Mouse (Mus musculus) macrophage (primary cell): ENCODE results near the gene Gm37240. TPM values are rescaled to one million over a fixed set of nuclear protein-coding genes. Genes with fewer than 3 reads are reported as not detected.

Experiments
- H3K27ac ChIP-seq: fragments of 350-480 bp; formaldehyde crosslinking; 2 replicates; pipeline ENCODE4 v1.9.0; 2021
- H3K36me3 ChIP-seq: fragments of 350-480 bp; formaldehyde crosslinking; 2 replicates; pipeline ENCODE4 v1.9.0; 2021; ENCODE audit errors: inconsistent target
- H3K4me3 ChIP-seq: fragments of 350-480 bp; formaldehyde crosslinking; 2 replicates; pipeline ENCODE4 v1.9.0; 2021; ENCODE audit errors: inconsistent target
- H3K79me2 ChIP-seq: fragments of 350-480 bp; formaldehyde crosslinking; 2 replicates; pipeline ENCODE4 v1.9.0; 2021; ENCODE audit errors: inconsistent target
- WGBS: methylation state at CpG from one replicate; pipeline ENCODE4 v1.1.7; 2026; ENCODE audit warnings: inconsistent platforms; ENCODE audit not compliant: missing documents; 5-methylcytosine and 5-hydroxymethylcytosine counted together
- polyA plus RNA-seq: library from polyadenylated mRNA; stranded (reverse); fragments of 250-400 nt; gene quantifications from 3 replicates; pipeline ENCODE4 v1.2.4, GENCODE M21; 2018; ENCODE audit warnings: inconsistent platforms

Gm37240 gene
- polyA plus RNA-seq, 1 experiment from 2014 or later = not detected

DNA sequence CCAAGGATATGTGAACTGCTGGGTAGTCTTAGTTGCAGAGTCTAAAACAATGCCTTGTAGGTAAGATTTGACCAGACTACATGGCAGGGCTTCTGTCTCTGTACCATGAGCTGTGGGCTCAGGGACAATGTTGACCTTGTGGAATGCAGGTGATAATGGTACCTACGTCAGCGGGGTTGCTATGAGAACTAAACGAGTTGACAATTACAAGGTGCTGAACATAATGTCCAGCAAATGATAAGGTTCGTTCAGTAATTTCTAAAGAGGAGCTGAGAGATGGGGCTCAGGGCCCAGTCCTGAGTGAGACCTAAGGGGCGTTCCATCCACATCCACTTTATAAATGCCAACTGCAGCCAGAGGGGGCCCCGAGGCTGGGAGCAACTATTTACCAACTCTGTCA, 495.6 kb downstream of the Gm37240 start:
- 94% methylated on average over 6 of the region's 6 CpGs for WGBS

DNA sequence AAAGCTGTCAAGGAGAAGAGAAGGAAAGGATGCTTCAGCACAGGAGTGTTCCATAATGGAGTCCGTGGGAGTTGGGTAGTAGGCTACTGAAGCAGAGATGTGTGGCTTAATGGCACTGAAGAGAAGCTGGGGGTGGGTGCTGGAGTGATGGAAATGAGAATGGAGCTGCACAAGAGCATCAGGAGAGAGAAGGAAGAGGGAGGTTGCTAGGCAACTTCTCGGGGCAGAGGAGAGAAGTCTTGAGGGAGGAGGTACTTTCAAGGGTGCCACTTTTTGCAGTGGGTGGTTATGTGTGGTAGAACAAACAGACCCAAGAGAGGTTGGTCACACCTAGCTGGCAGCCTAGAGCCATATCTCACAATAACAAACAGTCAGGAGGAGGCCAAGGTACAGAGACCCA, 496.2 kb downstream of the Gm37240 start:
- 94% methylated on average over 2 of the region's 2 CpGs for WGBS
- H3K27ac ChIP-seq = no peak overlapping the region
- no peak overlapping the region for H3K4me3 ChIP-seq
- H3K79me2 ChIP-seq = no peaks in the 10 kb centered on the region
- H3K36me3 ChIP-seq = no peaks in the 10 kb centered on the region

More for the DNA sequence above, 495.6 kb downstream of the Gm37240 start:
- Histone ChIP-seq H3K4me3 (no peak overlapping the region), H3K36me3 (no peaks in the 10 kb centered on the region), H3K27ac (no peak overlapping the region), H3K79me2 (no peaks in the 10 kb centered on the region)

DNA sequence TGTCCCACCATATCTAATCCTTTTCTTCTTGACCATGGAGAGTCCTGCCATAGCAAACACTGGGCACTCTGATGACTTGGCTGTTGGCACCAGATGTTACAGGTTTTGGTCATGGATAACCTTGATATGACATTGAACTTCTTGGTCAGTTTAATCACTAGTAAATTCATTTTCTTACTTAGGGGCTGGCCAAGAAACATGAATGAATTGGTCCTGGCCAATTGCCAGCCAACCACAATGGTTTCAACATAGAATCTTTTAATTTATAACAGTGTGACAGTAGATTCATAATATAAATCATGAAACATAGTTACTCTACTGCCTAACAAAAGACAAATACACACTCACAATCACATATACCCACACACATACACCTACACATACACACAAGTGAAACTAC, 501.9 kb downstream of the Gm37240 start:
- H3K36me3 ChIP-seq = no peaks in the 10 kb centered on the region
- H3K27ac ChIP-seq = no peak overlapping the region
- H3K4me3 ChIP-seq = no peak overlapping the region
- H3K79me2 ChIP-seq = no peaks in the 10 kb centered on the region

DNA sequence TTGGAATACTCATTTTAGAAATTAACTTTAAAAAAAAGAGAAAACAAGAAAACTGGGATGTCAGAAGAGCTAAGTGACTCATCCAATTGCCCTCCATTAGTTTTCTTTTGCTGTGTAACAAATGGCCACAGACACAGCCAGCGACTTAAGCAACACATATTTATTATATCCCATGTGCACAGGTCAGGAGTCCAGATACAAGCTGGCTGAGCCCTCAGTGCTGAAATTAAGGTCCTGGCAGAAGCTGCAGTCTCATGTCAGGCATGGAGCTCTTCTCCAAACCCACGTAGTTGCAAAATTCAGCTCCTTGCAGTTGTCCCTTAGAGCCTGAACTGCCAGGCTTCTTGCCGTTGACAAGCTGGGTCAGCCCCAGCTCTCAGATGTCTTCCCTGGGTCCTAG, 504.0 kb downstream of the Gm37240 start:
- WGBS = 90% methylated on average over 3 of the region's 3 CpGs
- Histone ChIP-seq H3K79me2 (no peaks in the 10 kb centered on the region), H3K27ac (no peak overlapping the region), H3K36me3 (no peaks in the 10 kb centered on the region), H3K4me3 (no peak overlapping the region)

DNA sequence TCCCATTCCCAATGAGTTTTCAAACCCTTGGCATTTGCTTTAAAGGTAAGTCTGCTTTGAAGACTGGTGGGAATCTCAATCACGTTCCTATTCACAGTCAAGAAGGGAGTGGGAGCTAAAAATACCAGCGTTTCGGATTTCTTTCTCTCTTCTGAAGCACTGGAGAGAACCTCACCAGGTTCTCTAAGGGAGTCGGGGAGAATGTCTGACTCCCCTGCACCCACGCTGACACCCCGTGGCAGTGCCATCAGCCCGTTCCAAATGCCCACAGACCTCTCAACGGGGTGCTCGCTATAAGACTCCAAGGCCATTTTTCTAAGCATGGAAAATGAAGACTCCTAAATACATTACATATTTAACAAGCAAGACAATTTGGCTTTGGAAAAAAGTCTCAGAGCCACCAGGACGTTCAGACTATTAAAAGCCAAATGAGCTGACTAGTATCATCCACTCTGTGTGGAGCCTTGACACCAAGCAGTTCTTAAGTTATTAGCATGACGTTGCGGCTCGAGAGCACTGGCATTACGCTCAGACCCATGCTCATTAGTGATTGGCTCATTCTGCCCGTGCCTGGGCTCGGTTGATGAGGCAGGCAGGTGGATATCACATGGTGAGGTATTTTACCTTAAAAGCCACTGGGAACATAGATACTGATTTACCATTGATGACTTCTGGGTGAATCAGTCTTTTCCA, 508.5 kb downstream of the Gm37240 start:
- H3K36me3 ChIP-seq = no peaks in the 10 kb centered on the region
- no peak overlapping the region for H3K4me3 ChIP-seq
- no peaks in the 10 kb centered on the region for H3K79me2 ChIP-seq
- no peak overlapping the region for H3K27ac ChIP-seq
- 86% methylated on average over 16 of the region's 16 CpGs for WGBS

DNA sequence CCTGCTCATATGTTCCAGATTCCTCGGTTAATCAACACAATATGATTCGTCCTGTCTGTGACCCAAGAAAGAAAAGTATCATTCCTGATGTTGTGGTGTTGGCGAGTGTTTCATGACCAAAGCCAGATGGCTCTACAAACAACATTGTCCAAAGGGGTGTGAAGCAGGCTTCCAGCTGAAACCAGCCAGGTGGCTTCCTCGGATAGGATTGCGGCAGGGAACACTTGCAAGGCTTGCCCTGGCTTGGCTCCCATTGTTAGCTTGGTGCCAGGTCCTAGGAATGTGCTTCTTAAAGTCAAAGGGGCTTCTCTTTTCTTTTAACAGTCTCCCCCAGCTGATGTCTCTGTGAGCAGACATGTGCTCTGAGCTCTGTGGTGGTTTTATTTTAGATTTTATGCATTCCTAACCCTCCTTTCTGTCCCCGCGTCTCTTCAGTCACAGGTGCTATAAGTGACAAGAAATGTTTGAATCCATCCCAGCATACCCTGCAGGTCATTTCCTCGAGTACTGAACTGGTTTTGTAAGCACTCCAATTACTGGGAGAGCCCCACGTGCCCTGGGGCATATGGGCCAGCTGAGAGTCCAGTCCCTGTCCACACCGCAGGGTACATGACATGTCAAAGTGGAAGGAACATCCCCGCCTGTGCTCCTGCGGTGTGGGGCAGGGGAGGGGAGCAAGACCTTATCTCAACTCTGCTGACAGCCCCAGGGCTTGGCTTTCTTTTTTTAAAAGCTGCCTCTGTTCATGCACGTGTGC, 509.2 kb downstream of the Gm37240 start:
- no peak overlapping the region for H3K4me3 ChIP-seq
- H3K79me2 ChIP-seq = no peaks in the 10 kb centered on the region
- H3K36me3 ChIP-seq = no peaks in the 10 kb centered on the region
- WGBS = 82% methylated on average over 13 of the region's 13 CpGs
- H3K27ac ChIP-seq = no peak overlapping the region

DNA sequence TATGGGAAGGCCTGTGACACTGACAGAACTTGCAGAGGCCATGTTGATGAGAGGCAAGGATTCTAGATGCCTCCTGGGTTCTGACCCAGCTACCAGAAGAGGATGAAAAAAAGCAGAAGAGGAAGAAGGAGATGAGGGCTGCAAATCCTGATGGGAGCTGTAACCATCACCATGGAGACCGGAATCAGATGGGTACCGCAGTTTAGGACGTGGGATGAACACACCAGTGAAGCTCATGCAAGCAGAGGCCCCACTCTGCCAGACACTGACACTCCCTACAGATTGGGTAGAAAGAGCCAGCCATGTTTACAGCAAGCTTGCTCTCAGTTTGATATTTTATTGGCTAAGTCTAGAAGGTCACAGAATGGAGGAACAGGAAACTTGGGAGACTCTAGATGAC, 509.8 kb downstream of the Gm37240 start:
- 97% methylated on average over 3 of the region's 3 CpGs for WGBS
- no peaks in the 10 kb centered on the region for H3K79me2 ChIP-seq
- H3K4me3 ChIP-seq = no peak overlapping the region
- no peak overlapping the region for H3K27ac ChIP-seq
- H3K36me3 ChIP-seq = no peaks in the 10 kb centered on the region

DNA sequence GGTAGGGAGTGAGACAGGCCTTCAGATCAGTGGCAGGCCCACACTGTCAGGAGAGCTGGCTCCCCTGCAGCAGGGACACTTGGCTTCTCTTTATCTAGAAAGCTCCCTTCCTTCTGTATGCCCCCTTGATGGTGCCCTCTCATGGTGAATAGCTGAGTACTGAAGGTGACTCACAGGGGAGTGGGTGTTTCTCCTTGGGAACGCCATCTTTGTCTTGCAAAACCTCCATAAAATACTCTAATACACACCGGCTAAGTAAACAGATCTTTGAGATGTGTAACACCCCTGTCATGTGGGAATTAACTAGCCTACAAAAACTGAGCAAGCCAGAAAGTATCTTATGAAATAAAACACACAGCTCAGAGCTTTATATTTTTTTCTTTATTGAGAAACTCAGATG, 510.8 kb downstream of the Gm37240 start:
- Histone ChIP-seq H3K4me3 (no peak overlapping the region), H3K36me3 (no peaks in the 10 kb centered on the region), H3K27ac (no peak overlapping the region), H3K79me2 (no peaks in the 10 kb centered on the region)
- WGBS = 94% methylated on average over 2 of the region's 2 CpGs

DNA sequence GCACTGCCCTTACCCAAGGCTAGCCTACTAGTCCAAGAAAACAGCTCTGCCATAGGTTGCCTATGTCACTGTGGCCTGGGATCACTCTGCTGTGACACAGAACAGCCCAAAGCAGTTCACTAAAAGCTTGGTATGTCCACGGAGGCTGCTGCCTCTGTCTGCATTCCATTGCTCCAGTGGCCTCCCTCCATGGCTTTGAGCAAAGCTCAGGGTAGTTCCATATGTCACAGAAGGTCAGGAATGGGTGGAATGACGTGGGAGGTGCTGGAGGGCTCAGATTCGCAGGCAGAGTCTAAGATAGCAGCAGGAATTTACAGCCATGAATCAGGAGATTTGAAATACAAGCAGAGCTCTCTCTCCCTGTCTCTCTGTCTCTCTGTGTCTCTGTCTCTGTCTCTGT, 514.3 kb downstream of the Gm37240 start:
- Histone ChIP-seq H3K4me3 (no peak overlapping the region), H3K27ac (no peak overlapping the region), H3K36me3 (no peaks in the 10 kb centered on the region), H3K79me2 (no peaks in the 10 kb centered on the region)
- 51% methylated on average over 3 of the region's 3 CpGs for WGBS

DNA sequence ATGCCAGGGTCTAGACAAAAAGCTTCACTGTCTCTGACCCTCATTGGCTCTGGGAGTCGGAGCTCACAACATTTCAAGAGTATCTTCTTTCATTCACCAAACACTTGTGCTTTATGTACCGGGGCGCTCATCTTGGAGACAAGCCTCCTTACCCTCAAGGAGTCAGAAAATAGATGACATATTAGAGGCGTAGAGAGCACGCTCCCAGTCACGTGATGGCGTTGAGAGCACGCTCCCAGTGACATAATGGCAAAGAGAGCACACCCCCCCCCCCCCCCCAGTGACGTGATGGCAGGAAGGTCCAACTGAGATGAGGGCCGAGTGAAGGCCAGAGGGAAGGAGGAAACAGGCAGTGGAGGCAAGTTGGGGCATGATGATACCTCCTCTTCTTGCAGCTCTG, 517.5 kb downstream of the Gm37240 start:
- 91% methylated on average over 10 of the region's 10 CpGs for WGBS
- H3K36me3 ChIP-seq = no peaks in the 10 kb centered on the region
- no peak overlapping the region for H3K4me3 ChIP-seq
- H3K27ac ChIP-seq = no peak overlapping the region
- H3K79me2 ChIP-seq = no peaks in the 10 kb centered on the region

DNA sequence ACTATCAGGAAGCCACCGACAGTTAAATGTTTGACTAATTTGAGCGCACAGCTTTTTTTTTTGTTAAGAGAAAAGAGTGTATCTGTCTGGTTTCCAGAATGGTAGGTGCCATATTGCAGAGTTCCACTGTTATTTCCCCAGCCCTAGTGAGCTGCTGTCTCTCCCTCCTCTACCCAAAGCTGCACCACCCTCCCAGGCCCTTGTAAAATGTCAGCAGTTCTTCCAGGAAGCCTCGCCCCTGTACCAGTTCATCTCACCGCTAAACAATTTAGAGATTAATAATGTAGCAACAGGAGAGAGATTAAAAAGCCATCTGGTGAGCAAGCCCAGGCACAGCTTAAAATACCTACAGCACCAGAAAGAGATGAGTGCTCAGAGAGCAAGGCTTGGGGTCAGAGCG, 518.2 kb downstream of the Gm37240 start:
- no peak overlapping the region for H3K4me3 ChIP-seq
- H3K27ac ChIP-seq = no peak overlapping the region
- no peaks in the 10 kb centered on the region for H3K79me2 ChIP-seq
- WGBS = 89% methylated on average over 5 of the region's 5 CpGs
- no peaks in the 10 kb centered on the region for H3K36me3 ChIP-seq

DNA sequence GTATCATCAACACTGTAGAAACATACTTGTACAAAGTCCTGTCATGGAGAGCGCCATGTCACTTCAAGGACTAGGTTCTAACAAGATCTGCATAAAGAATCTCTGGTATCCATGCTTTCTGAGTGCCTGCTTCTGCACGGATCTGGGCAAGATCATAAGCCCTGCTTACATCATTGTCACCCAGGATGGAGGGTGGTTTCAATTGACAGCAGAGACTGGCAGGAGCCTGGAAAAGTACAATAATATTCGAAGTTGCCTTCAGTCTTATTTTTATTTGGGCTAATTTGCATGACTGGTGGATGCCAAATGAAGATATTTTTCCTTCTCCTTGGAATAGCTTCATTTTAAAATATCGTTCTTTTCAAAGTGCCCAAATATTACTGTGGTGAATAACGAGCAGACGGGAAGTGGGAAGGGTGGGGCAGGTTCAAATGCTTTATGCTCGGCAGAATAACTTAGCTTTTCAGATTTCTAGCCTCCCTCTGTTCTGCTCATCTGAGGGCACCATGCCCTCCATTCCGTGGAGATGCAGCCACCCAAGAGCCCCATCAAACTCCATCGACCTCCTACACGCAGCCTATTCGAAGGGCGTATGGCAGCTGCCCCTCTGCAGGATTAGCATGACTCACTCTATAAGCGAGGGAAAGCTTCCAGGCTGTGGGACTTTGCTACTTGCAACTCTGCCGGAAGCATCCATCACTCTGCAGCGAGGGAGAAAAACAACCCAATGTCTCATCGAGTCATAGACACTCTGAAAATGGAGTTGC, 518.8 kb downstream of the Gm37240 start:
- no peak overlapping the region for H3K27ac ChIP-seq
- 86% methylated on average over 15 of the region's 16 CpGs for WGBS
- H3K79me2 ChIP-seq = no peaks in the 10 kb centered on the region
- H3K4me3 ChIP-seq = no peak overlapping the region
- H3K36me3 ChIP-seq = no peaks in the 10 kb centered on the region

DNA sequence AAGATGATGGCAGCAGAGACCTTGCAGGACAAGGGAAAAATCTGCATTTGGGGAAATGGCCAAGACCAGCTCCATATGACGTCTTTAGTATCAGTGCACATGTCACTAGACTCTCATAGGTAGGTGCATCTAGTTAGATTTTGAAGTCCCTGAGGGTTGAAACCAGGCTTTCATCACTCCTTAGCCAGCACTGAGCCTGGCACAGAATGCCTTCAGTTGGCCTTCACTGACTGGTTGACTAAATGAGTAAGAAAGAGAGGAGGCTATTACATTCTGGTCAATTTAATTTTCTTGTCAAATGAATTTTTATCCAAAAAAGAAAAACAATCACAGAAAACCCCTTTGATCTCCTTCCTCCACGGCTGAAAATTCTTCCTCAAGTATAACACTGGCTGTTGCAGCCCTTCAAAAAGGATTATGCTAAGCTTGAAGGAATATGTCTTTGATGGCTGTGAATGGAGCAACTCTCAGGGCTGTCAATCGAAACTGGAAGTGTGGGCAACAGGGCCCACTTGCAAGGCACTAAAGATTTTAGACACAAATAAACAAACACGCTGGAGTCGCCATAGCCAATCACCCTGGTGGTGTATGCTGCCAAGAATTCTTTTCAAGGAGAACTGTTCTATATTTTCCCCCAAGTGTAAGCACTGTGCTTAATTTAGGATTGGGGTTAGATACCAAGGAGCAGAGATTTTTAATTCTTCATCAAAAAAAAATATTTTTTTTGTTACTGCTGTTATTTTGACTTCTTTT, 522.6 kb downstream of the Gm37240 start:
- 85% methylated on average over 5 of the region's 5 CpGs for WGBS
- Histone ChIP-seq H3K4me3 (no peak overlapping the region), H3K27ac (no peak overlapping the region)

DNA sequence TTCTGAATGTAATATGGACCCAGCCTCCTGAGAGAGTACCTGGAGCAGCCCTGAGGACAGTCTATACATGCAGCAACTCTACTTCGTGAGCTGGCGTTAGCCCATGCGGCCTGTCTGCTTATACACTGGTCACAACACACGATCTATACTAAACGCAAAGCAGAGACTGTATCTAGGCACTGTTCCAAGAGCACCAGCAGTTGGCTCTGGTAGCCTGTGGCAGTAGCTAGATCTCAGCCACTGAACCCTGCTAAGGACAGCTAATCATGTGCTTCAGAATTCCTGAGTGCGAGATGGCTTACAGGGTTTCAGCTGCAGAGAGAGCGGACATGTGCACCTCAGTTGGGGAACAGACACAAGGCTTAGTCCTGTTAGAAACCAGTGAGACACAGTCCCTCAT, 524.4 kb downstream of the Gm37240 start:
- H3K36me3 ChIP-seq = no peaks in the 10 kb centered on the region
- H3K4me3 ChIP-seq = no peak overlapping the region
- no peaks in the 10 kb centered on the region for H3K79me2 ChIP-seq
- no peak overlapping the region for H3K27ac ChIP-seq
- WGBS = 93% methylated on average over 7 of the region's 7 CpGs

More for the DNA sequence above, 522.6 kb downstream of the Gm37240 start:
- Histone ChIP-seq H3K79me2 (no peaks in the 10 kb centered on the region), H3K36me3 (no peaks in the 10 kb centered on the region)
